Mouse (Mus musculus) megakaryocyte, embryonic 14.5 days (primary cell): ENCODE results near the gene Gabrb1.

ENCODE experiments used
- FLI1 ChIP-seq: IDR thresholded peaks from 2 replicates; pipeline ENCODE4 v1.6.1; 2012; ENCODE audit warnings: low read length, inconsistent platforms, mixed read lengths
- GATA1 ChIP-seq: IDR thresholded peaks from 3 replicates; pipeline ENCODE4 v1.6.1; 2012; ENCODE audit warnings: mixed read lengths, low read length, inconsistent platforms, borderline replicate concordance

GRCm38 (mm10) chr5:71986983-71987398 lies 329.1 kb downstream of the Gabrb1 start:
- no peak for TF ChIP-seq GATA1
- TF ChIP-seq FLI1, result no peak
